Mouse (Mus musculus): ENCODE measurements around the gene Slit3. TPM values are rescaled to one million over a fixed set of nuclear protein-coding genes. Genes with fewer than 3 reads are reported as not detected.

Slit3 gene
- polyA plus RNA-seq, 1 experiment: 6.4 TPM

- 85% methylated on average over 6 of the region's 6 CpGs for WGBS
- Histone ChIP-seq H3K36me3 (ENCODE audit: control insufficient read depth, insufficient read depth, low read length) (no peaks in the 10 kb centered on the region), H3K27ac (ENCODE audit: control insufficient read depth, insufficient read depth, low read length) (no peak overlapping the region), H3K4me1 (replicated peaks; ENCODE audit: control insufficient read depth, insufficient read depth, low read length) (no peaks in the 10 kb centered on the region), H3K4me3 (ENCODE audit: control insufficient read depth, insufficient read depth, low read length) (no peak overlapping the region), H3K27me3 (ENCODE audit: control insufficient read depth, insufficient read depth, low read length) (no peaks in the 10 kb centered on the region)
- no peak for DNase-seq
- TF ChIP-seq POLR2A (IDR thresholded peaks at IDR 0.05; ENCODE audit: control insufficient read depth, extremely low read depth, insufficient read depth, low read length, poor library complexity) (no peak), CTCF (IDR thresholded peaks at IDR 0.05; ENCODE audit: borderline replicate concordance, control insufficient read depth, extremely low read depth, insufficient read depth, low read length, poor library complexity) (no peak)
Measured at GRCm38 (mm10) chr11:35670181-35670580, 549.2 kb downstream of the Slit3 start.

GRCm38 (mm10) chr11:35670746-35671145, 549.7 kb downstream of the Slit3 start:
- 75% methylated on average over 3 of the region's 3 CpGs for WGBS
- no peak overlapping the region for H3K27ac ChIP-seq (ENCODE audit: control insufficient read depth, insufficient read depth, low read length)
- H3K4me1 ChIP-seq (replicated peaks; ENCODE audit: control insufficient read depth, insufficient read depth, low read length): no peaks in the 10 kb centered on the region
- TF ChIP-seq POLR2A (IDR thresholded peaks at IDR 0.05; ENCODE audit: control insufficient read depth, extremely low read depth, insufficient read depth, low read length, poor library complexity): no peak
- no peak for TF ChIP-seq CTCF (IDR thresholded peaks at IDR 0.05; ENCODE audit: borderline replicate concordance, control insufficient read depth, extremely low read depth, insufficient read depth, low read length, poor library complexity)
- H3K4me3 ChIP-seq (ENCODE audit: control insufficient read depth, insufficient read depth, low read length): no peak overlapping the region
- no peaks in the 10 kb centered on the region for H3K27me3 ChIP-seq (ENCODE audit: control insufficient read depth, insufficient read depth, low read length)
- no peaks in the 10 kb centered on the region for H3K36me3 ChIP-seq (ENCODE audit: control insufficient read depth, insufficient read depth, low read length)
- no peak for DNase-seq

- DNase-seq: no peak
- TF ChIP-seq POLR2A (IDR thresholded peaks at IDR 0.05; ENCODE audit: control insufficient read depth, extremely low read depth, insufficient read depth, low read length, poor library complexity) (no peak), CTCF (IDR thresholded peaks at IDR 0.05; ENCODE audit: borderline replicate concordance, control insufficient read depth, extremely low read depth, insufficient read depth, low read length, poor library complexity) (no peak)
- Histone ChIP-seq H3K36me3 (ENCODE audit: control insufficient read depth, insufficient read depth, low read length) (no peaks in the 10 kb centered on the region), H3K4me1 (replicated peaks; ENCODE audit: control insufficient read depth, insufficient read depth, low read length) (no peaks in the 10 kb centered on the region), H3K4me3 (ENCODE audit: control insufficient read depth, insufficient read depth, low read length) (no peak overlapping the region), H3K27me3 (ENCODE audit: control insufficient read depth, insufficient read depth, low read length) (no peaks in the 10 kb centered on the region), H3K27ac (ENCODE audit: control insufficient read depth, insufficient read depth, low read length) (no peak overlapping the region)
- WGBS: 97% methylated on average over 7 of the region's 7 CpGs
Measured at GRCm38 (mm10) chr11:35673050-35673449, 552.0 kb downstream of the Slit3 start.

GRCm38 (mm10) chr11:35674242-35674641, 553.2 kb downstream of the Slit3 start:
- H3K27ac ChIP-seq (ENCODE audit: control insufficient read depth, insufficient read depth, low read length): no peak overlapping the region
- DNase-seq: no peak
- no peak overlapping the region for H3K4me3 ChIP-seq (ENCODE audit: control insufficient read depth, insufficient read depth, low read length)
- H3K27me3 ChIP-seq (ENCODE audit: control insufficient read depth, insufficient read depth, low read length): no peaks in the 10 kb centered on the region
- TF ChIP-seq POLR2A (IDR thresholded peaks at IDR 0.05; ENCODE audit: control insufficient read depth, extremely low read depth, insufficient read depth, low read length, poor library complexity): no peak
- TF ChIP-seq CTCF (IDR thresholded peaks at IDR 0.05; ENCODE audit: borderline replicate concordance, control insufficient read depth, extremely low read depth, insufficient read depth, low read length, poor library complexity): no peak
- H3K36me3 ChIP-seq (ENCODE audit: control insufficient read depth, insufficient read depth, low read length): no peaks in the 10 kb centered on the region
- WGBS: 96% methylated on average over 9 of the region's 9 CpGs
- no peaks in the 10 kb centered on the region for H3K4me1 ChIP-seq (replicated peaks; ENCODE audit: control insufficient read depth, insufficient read depth, low read length)

- WGBS: 78% methylated on average over 4 of the region's 4 CpGs
- DNase-seq: no peak
- TF ChIP-seq POLR2A (IDR thresholded peaks at IDR 0.05; ENCODE audit: control insufficient read depth, extremely low read depth, insufficient read depth, low read length, poor library complexity): no peak
- TF ChIP-seq CTCF (IDR thresholded peaks at IDR 0.05; ENCODE audit: borderline replicate concordance, control insufficient read depth, extremely low read depth, insufficient read depth, low read length, poor library complexity): no peak
- no peaks in the 10 kb centered on the region for H3K4me1 ChIP-seq (replicated peaks; ENCODE audit: control insufficient read depth, insufficient read depth, low read length)
- no peak overlapping the region for H3K27ac ChIP-seq (ENCODE audit: control insufficient read depth, insufficient read depth, low read length)
- no peaks in the 10 kb centered on the region for H3K27me3 ChIP-seq (ENCODE audit: control insufficient read depth, insufficient read depth, low read length)
- H3K36me3 ChIP-seq (ENCODE audit: control insufficient read depth, insufficient read depth, low read length): no peaks in the 10 kb centered on the region
- no peak overlapping the region for H3K4me3 ChIP-seq (ENCODE audit: control insufficient read depth, insufficient read depth, low read length)
Measured at GRCm38 (mm10) chr11:35676744-35677143, 555.7 kb downstream of the Slit3 start.

GRCm38 (mm10) chr11:35679976-35680375, 559.0 kb downstream of the Slit3 start:
- 63% methylated on average over 5 of the region's 5 CpGs for WGBS
- no peak for DNase-seq
- Histone ChIP-seq H3K4me1 (replicated peaks; ENCODE audit: control insufficient read depth, insufficient read depth, low read length) (no peaks in the 10 kb centered on the region), H3K27ac (ENCODE audit: control insufficient read depth, insufficient read depth, low read length) (no peak overlapping the region), H3K4me3 (ENCODE audit: control insufficient read depth, insufficient read depth, low read length) (no peak overlapping the region), H3K27me3 (ENCODE audit: control insufficient read depth, insufficient read depth, low read length) (no peaks in the 10 kb centered on the region), H3K36me3 (ENCODE audit: control insufficient read depth, insufficient read depth, low read length) (no peaks in the 10 kb centered on the region)
- TF ChIP-seq POLR2A (IDR thresholded peaks at IDR 0.05; ENCODE audit: control insufficient read depth, extremely low read depth, insufficient read depth, low read length, poor library complexity): no peak
- TF ChIP-seq CTCF (IDR thresholded peaks at IDR 0.05; ENCODE audit: borderline replicate concordance, control insufficient read depth, extremely low read depth, insufficient read depth, low read length, poor library complexity): no peak

- Histone ChIP-seq H3K4me3 (ENCODE audit: control insufficient read depth, insufficient read depth, low read length) (no peak overlapping the region), H3K27ac (ENCODE audit: control insufficient read depth, insufficient read depth, low read length) (no peak overlapping the region), H3K4me1 (replicated peaks; ENCODE audit: control insufficient read depth, insufficient read depth, low read length) (no peaks in the 10 kb centered on the region), H3K36me3 (ENCODE audit: control insufficient read depth, insufficient read depth, low read length) (no peaks in the 10 kb centered on the region), H3K27me3 (ENCODE audit: control insufficient read depth, insufficient read depth, low read length) (no peaks in the 10 kb centered on the region)
- no peak for DNase-seq
- TF ChIP-seq POLR2A (IDR thresholded peaks at IDR 0.05; ENCODE audit: control insufficient read depth, extremely low read depth, insufficient read depth, low read length, poor library complexity): no peak
- TF ChIP-seq CTCF (IDR thresholded peaks at IDR 0.05; ENCODE audit: borderline replicate concordance, control insufficient read depth, extremely low read depth, insufficient read depth, low read length, poor library complexity): no peak
- 91% methylated on average over 6 of the region's 6 CpGs for WGBS
Measured at GRCm38 (mm10) chr11:35687316-35687715, 566.3 kb downstream of the Slit3 start.

Data from thymus, adult 2 months (tissue).